9 mouse cellular contexts compared by ENCODE assay signal in the genomic region with DNA sequence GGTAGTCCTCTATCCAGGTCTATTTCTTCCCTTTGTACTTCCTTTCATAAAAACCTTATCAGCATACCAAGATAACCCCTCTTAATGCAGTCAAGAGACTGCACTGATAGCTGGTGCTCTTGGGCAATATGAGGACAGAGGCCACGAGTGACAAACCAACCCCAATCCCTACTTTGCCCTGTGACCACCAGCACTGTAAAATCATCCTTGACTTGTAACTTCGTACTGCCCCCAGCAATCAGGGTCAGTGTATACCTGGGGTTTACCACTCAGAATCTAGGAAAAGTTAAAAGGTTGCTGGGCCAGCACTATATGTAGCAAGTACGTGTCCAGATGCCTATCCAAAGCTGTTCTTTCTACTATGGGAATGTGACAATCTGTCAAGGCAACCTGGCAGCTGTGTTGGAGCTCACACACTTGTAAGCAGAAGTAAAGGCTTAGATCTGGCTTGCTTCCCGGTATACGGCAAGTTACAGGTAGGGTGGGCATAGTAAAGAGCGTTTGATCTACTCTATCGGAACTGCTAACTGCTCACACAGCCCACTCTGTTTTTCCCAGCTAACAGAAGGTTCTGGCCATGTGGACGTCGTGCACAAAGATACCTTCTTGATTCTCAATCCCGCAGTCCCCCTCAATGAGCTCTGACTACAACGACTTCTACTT. TPM values are rescaled to one million over a fixed set of nuclear protein-coding genes. Genes with fewer than 3 reads are reported as not detected.
A peak's percentile ranks its signal among the peaks of the same experiment; 100 is the strongest.
DNase-seq lines count a peak whose midpoint lies in the region; ATAC-seq and TF ChIP-seq lines count a peak whose summit lies in the region.
"Had no signal": no experiment of that assay in that cellular context is flagged by ENCODE, and none has a peak within 500 bp of the region (broad histone marks: within the 10 kb centered on the region; RNA-seq: fewer than 3 reads in every experiment).

No protein-coding gene starts in this region.

- H3K4me2 ChIP-seq in lung, embryonic 14.5 days = peak overlapping the region; percentile 90
- peak overlapping the region; percentile 91 for H3K4me2 ChIP-seq in embryonic facial prominence, embryonic 13.5 days
- peak overlapping the region; percentile 86 for H3K4me2 ChIP-seq in hindbrain, postnatal 0 days (ENCODE audit: low read depth, low read length)
- peak overlapping the region; percentile 94 for H3K4me2 ChIP-seq in neural tube, embryonic 12.5 days (replicated peaks)

- TF ChIP-seq CTCF in lung, embryonic 14.5 days (IDR thresholded peaks at IDR 0.05; ENCODE audit: low read depth) = no peak
- no peak for TF ChIP-seq CTCF in hindbrain, postnatal 0 days (IDR thresholded peaks at IDR 0.05; ENCODE audit: low read depth)

- peaks cover 46% of the 10 kb centered on the region for H3K36me3 ChIP-seq in lung, embryonic 14.5 days (ENCODE audit: insufficient read depth)
- peaks cover 51% of the 10 kb centered on the region for H3K36me3 ChIP-seq in embryonic facial prominence, embryonic 13.5 days
- H3K36me3 ChIP-seq in hindbrain, postnatal 0 days (ENCODE audit: insufficient read depth, low read length) = peaks cover 34% of the 10 kb centered on the region; the same call in 1 of the 2 replicates
- H3K36me3 ChIP-seq in neural tube, embryonic 12.5 days = peaks cover 39% of the 10 kb centered on the region

- H3K27ac ChIP-seq in lung, embryonic 14.5 days (ENCODE audit: low read depth) = peak overlapping the region; percentile 96
- peak overlapping the region; percentile 96 for H3K27ac ChIP-seq in embryonic facial prominence, embryonic 13.5 days
- peak overlapping the region; percentile 80 for H3K27ac ChIP-seq in hindbrain, postnatal 0 days
- 0 out of 2 replicates have a peak overlapping the region, but pooled peaks have one; percentile 72 for H3K27ac ChIP-seq in neural tube, embryonic 12.5 days

- WGBS in lung, embryonic 14.5 days = 8% methylated on average over 11 of the region's 11 CpGs
- 10% methylated on average over 11 of the region's 11 CpGs for WGBS in embryonic facial prominence, embryonic 13.5 days
- 14% methylated on average over 11 of the region's 11 CpGs for WGBS in hindbrain, postnatal 0 days
- 18% methylated on average over 11 of the region's 11 CpGs for WGBS in neural tube, embryonic 12.5 days

- no peak for ATAC-seq in lung, embryonic 14.5 days (ENCODE audit: insufficient read depth)
- ATAC-seq in embryonic facial prominence, embryonic 13.5 days (ENCODE audit: insufficient number of reproducible peaks, insufficient read depth, low FRiP score, low TSS enrichment, low read depth) = no peak
- no peak for ATAC-seq in hindbrain, postnatal 0 days
- no peak for ATAC-seq in neural tube, embryonic 12.5 days (ENCODE audit: low FRiP score, low read depth)

- H3K9ac ChIP-seq in lung, embryonic 14.5 days = peak overlapping the region; percentile 95
- peak overlapping the region; percentile 98 for H3K9ac ChIP-seq in embryonic facial prominence, embryonic 13.5 days
- peak overlapping the region; percentile 67 for H3K9ac ChIP-seq in hindbrain, postnatal 0 days (replicated peaks; ENCODE audit: low read length)
- peak overlapping the region; percentile 96 for H3K9ac ChIP-seq in neural tube, embryonic 12.5 days

- 0 out of 2 replicates have a peak, but pooled peaks cover 11% of the 10 kb centered on the region for H3K4me1 ChIP-seq in lung, embryonic 14.5 days (ENCODE audit: insufficient read depth)
- peaks cover 37% of the 10 kb centered on the region for H3K4me1 ChIP-seq in embryonic facial prominence, embryonic 13.5 days
- H3K4me1 ChIP-seq in hindbrain, postnatal 0 days (ENCODE audit: insufficient read depth, low read length) = peaks cover 13% of the 10 kb centered on the region
- peaks cover 25% of the 10 kb centered on the region for H3K4me1 ChIP-seq in neural tube, embryonic 12.5 days

- peak overlapping the region; percentile 97 for H3K4me3 ChIP-seq in lung, embryonic 14.5 days (ENCODE audit: low read depth, low read length)
- H3K4me3 ChIP-seq in embryonic facial prominence, embryonic 13.5 days = peak overlapping the region; percentile 98
- peak overlapping the region; percentile 93 for H3K4me3 ChIP-seq in hindbrain, postnatal 0 days (ENCODE audit: low read length)
- peak overlapping the region; percentile 98 for H3K4me3 ChIP-seq in neural tube, embryonic 12.5 days

- no peak for DNase-seq in lung, embryonic 14.5 days
- no peak for DNase-seq in lung, adult 18-20 months
- no peak for DNase-seq in hindbrain, postnatal 0 days (ENCODE audit: low spot score)
- no peak for DNase-seq in left cerebral cortex, adult 18-20 months (ENCODE audit: low spot score in 2 of 2)
- DNase-seq in spleen, postnatal 14 days (ENCODE audit: low spot score in 2 of 2) = no peak
- DNase-seq in right cerebral cortex, adult 18-20 months = no peak

- H3K27me3 ChIP-seq in lung, embryonic 14.5 days (ENCODE audit: insufficient read depth, low read length) = no peaks in the 10 kb centered on the region
- no peaks in the 10 kb centered on the region for H3K27me3 ChIP-seq in embryonic facial prominence, embryonic 13.5 days
- no peaks in the 10 kb centered on the region for H3K27me3 ChIP-seq in hindbrain, postnatal 0 days (ENCODE audit: insufficient read depth, low read length)
- H3K27me3 ChIP-seq in neural tube, embryonic 12.5 days (replicated peaks) = no peaks in the 10 kb centered on the region

- H3K9me3 ChIP-seq in lung, embryonic 14.5 days (ENCODE audit: low read depth, low read length) = no peaks in the 10 kb centered on the region
- no peaks in the 10 kb centered on the region for H3K9me3 ChIP-seq in embryonic facial prominence, embryonic 13.5 days
- H3K9me3 ChIP-seq in hindbrain, postnatal 0 days (ENCODE audit: low read length) = no peaks in the 10 kb centered on the region
- H3K9me3 ChIP-seq in neural tube, embryonic 12.5 days = no peaks in the 10 kb centered on the region

RNA-seq across cellular contexts. Expression of a gene that starts 1.2 kb away (rescaled TPM):
- 872 and 897 TPM in 2 replicates for polyA plus RNA-seq in lung, embryonic 14.5 days (2014; fragmentation: Nextera tagmentation; extraction: Ambion mirVana)
- polyA plus RNA-seq in embryonic facial prominence, embryonic 13.5 days (2015; fragmentation: Nextera tagmentation; extraction: Ambion mirVana) = 684 and 710 TPM in 2 replicates
- 147 and 174 TPM in 2 replicates for total RNA-seq in hindbrain, postnatal 0 days (2014; rRNA removed)
- 222 TPM in 2 replicates for polyA plus RNA-seq in hindbrain, postnatal 0 days (2015; fragmentation: Nextera tagmentation; extraction: Ambion mirVana)
- polyA plus RNA-seq in neural tube, embryonic 12.5 days (2016; fragmentation: Nextera tagmentation; extraction: Ambion mirVana) = 425 and 451 TPM in 2 replicates
- 100 to 1,000 TPM; 127 to 129 TPM for total RNA-seq in left cerebral cortex, adult 18-20 months (2021)

RNA-seq across cellular contexts. Expression of a gene that starts 9.5 kb away (rescaled TPM):
- 717 and 734 TPM in 2 replicates for polyA plus RNA-seq in lung, embryonic 14.5 days (2014; fragmentation: Nextera tagmentation; extraction: Ambion mirVana)
- polyA plus RNA-seq in embryonic facial prominence, embryonic 13.5 days (2015; fragmentation: Nextera tagmentation; extraction: Ambion mirVana) = 535 and 580 TPM in 2 replicates
- total RNA-seq in hindbrain, postnatal 0 days (2014; rRNA removed) = 252 and 297 TPM in 2 replicates
- polyA plus RNA-seq in hindbrain, postnatal 0 days (2015; fragmentation: Nextera tagmentation; extraction: Ambion mirVana) = 403 and 425 TPM in 2 replicates
- polyA plus RNA-seq in neural tube, embryonic 12.5 days (2016; fragmentation: Nextera tagmentation; extraction: Ambion mirVana) = 582 and 606 TPM in 2 replicates
- total RNA-seq in left cerebral cortex, adult 18-20 months (2021) = 100 to 1,000 TPM; 310 to 324 TPM

RNA-seq across cellular contexts. Expression of a gene that starts 21.0 kb away (rescaled TPM):
- polyA plus RNA-seq in lung, embryonic 14.5 days (2014; fragmentation: Nextera tagmentation; extraction: Ambion mirVana) = not detected in 2 replicates
- not detected in 2 replicates for polyA plus RNA-seq in embryonic facial prominence, embryonic 13.5 days (2015; fragmentation: Nextera tagmentation; extraction: Ambion mirVana)
- not detected in 2 replicates for total RNA-seq in hindbrain, postnatal 0 days (2014; rRNA removed)
- not detected in 2 replicates for polyA plus RNA-seq in hindbrain, postnatal 0 days (2015; fragmentation: Nextera tagmentation; extraction: Ambion mirVana)
- not detected in 2 replicates for polyA plus RNA-seq in neural tube, embryonic 12.5 days (2016; fragmentation: Nextera tagmentation; extraction: Ambion mirVana)
- total RNA-seq in left cerebral cortex, adult 18-20 months (2021) = not detected
- total RNA-seq: neutrophil, adult 5-6 weeks had no signal

RNA-seq across cellular contexts. Expression of a gene that starts 22.4 kb away (rescaled TPM):
- 226 and 229 TPM in 2 replicates for polyA plus RNA-seq in lung, embryonic 14.5 days (2014; fragmentation: Nextera tagmentation; extraction: Ambion mirVana)
- 219 and 247 TPM in 2 replicates for polyA plus RNA-seq in embryonic facial prominence, embryonic 13.5 days (2015; fragmentation: Nextera tagmentation; extraction: Ambion mirVana)
- 144 and 192 TPM in 2 replicates for total RNA-seq in hindbrain, postnatal 0 days (2014; rRNA removed)
- polyA plus RNA-seq in hindbrain, postnatal 0 days (2015; fragmentation: Nextera tagmentation; extraction: Ambion mirVana) = 250 and 257 TPM in 2 replicates
- polyA plus RNA-seq in neural tube, embryonic 12.5 days (2016; fragmentation: Nextera tagmentation; extraction: Ambion mirVana) = 234 and 239 TPM in 2 replicates
- 10 to 100 TPM; 74.9 to 77.0 TPM for total RNA-seq in left cerebral cortex, adult 18-20 months (2021)

RNA-seq across cellular contexts. Expression of a gene that starts 26.3 kb away (rescaled TPM):
- polyA plus RNA-seq in lung, embryonic 14.5 days (2014; fragmentation: Nextera tagmentation; extraction: Ambion mirVana) = 617 and 627 TPM in 2 replicates
- polyA plus RNA-seq in embryonic facial prominence, embryonic 13.5 days (2015; fragmentation: Nextera tagmentation; extraction: Ambion mirVana) = 492 and 529 TPM in 2 replicates
- total RNA-seq in hindbrain, postnatal 0 days (2014; rRNA removed) = 95.2 and 114 TPM in 2 replicates
- 185 and 189 TPM in 2 replicates for polyA plus RNA-seq in hindbrain, postnatal 0 days (2015; fragmentation: Nextera tagmentation; extraction: Ambion mirVana)
- 509 and 592 TPM in 2 replicates for polyA plus RNA-seq in neural tube, embryonic 12.5 days (2016; fragmentation: Nextera tagmentation; extraction: Ambion mirVana)
- 10 to 100 TPM; 60.8 to 62.9 TPM for total RNA-seq in left cerebral cortex, adult 18-20 months (2021)
